Mouse (Mus musculus): ENCODE data around the gene Zbtb8b. TPM values are rescaled to one million over a fixed set of nuclear protein-coding genes. Genes with fewer than 3 reads are reported as not detected.
A peak's percentile ranks its signal among the peaks of the same experiment; 100 is the strongest.
"Not testable (repeated sequence)": the region's sequence is repeated elsewhere in the genome, so short reads cannot be mapped to it uniquely, and the experiment has no call there.

The Zbtb8b gene
- total RNA-seq (2022): not detected

DNA sequence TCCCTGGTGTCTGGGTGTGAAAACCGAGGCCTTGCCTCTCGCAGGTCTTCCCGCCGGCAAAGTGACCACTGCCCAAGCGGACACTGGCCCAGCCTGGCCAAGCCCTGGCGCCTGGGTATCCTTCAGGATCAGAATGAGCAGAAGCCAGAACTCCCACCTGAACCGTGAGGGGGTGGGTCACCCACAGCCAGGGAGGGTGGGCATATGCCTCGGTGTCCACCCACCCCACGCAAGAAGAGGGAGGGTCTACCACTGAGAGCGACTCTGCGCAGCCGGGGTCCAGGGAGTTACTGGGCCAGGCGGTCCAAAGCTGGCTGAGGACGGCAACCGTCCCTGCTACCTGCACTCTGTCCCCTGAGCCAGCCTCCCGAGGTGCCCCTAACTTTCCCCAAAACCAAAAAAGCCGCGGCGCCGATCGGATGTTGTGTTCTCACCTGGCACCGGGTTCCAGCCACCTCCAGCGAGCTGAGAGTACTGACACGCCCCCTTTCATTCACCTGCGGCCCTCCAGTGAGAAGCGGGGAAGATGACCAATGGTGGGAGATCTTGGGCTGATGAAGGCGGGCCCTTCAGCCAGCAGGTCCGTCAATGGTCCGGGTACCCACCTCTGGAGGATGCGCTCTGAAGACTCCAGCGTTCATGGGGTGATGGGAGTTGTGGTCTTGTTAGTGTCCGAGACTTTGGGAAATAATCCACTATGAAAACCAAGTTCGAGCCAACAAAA is at the start of gene Zbtb8b:
Zbtb8b (minus strand) TSS at position 514 of the 724 bp plus-strand sequence.
- DNase-seq (ENCODE audit: low spot score in 2 of 2): no peak

DNA sequence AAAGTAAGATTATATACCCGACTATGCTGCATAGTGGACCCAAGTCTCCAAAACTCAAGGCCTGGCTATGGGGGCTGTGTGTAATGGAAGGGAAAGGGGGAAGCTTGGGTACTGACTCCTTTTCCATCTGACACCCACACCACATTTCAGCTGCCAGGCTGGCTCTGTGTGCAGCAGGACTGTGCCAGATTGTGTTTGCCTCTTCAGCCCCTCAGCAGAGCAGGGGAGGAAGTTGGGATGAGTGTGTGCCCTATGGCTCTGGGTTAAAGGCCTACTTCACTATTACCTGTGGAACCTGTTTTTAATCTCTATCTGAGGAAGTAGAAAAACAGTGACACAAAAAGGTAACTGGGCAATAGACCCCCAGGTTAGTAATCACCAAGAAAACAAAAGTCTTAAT is 40.4 kb upstream of the Zbtb8b start:
- DNase-seq (ENCODE audit: low spot score in 2 of 2): no peak

GRCm38 (mm10) chr4:129479863-129480262 is 39.2 kb upstream of the Zbtb8b start:
- no peak for DNase-seq (ENCODE audit: low spot score in 2 of 2)

DNA sequence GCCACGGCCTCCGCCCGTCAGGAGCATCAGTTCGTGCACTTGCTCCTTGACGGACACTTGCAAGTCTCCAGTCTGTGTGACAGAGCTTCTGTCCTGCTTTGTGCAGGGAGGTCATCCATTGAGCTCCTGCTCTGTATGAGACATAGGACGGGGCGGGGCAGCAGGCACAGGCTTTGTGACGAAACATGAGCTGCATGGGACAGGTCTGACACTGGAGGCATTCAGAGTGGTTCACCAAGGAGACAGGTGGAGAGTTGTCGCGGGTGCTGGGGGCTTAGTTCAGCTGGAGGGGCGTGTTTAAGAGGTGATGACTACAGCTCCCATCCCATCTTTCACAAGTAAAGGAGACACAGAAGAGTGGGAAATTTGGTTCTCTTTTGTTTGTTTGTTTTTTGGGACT is 35.4 kb upstream of the Zbtb8b start:
- DNase-seq (ENCODE audit: low spot score in 2 of 2): no peak

GRCm38 (mm10) chr4:129464286-129464815 is 23.7 kb upstream of the Zbtb8b start:
- DNase-seq (ENCODE audit: low spot score in 2 of 2): no peak

GRCm38 (mm10) chr4:129463097-129464059 is 22.7 kb upstream of the Zbtb8b start:
- no peak for DNase-seq (ENCODE audit: low spot score in 2 of 2)

DNA sequence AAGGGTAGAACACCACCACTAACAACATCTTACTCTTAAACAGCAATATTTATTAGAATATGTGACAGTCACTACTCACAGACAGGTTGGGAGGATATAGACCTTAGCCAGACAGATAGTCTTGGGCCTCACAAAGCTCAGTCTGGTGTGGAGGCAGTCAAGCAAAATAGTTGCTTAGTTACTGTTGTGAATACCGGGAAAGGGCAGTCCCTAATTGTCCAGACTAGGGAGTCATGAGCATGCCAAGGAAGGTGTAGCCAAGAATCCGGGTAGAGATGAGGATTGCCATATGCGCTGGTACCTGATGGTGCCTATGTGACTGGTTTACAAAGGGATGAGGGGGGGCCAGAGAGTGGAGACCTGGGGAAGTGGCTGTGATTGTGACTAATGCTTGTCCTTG is 21.5 kb upstream of the Zbtb8b start:
- no peak for DNase-seq (ENCODE audit: low spot score in 2 of 2)

DNA sequence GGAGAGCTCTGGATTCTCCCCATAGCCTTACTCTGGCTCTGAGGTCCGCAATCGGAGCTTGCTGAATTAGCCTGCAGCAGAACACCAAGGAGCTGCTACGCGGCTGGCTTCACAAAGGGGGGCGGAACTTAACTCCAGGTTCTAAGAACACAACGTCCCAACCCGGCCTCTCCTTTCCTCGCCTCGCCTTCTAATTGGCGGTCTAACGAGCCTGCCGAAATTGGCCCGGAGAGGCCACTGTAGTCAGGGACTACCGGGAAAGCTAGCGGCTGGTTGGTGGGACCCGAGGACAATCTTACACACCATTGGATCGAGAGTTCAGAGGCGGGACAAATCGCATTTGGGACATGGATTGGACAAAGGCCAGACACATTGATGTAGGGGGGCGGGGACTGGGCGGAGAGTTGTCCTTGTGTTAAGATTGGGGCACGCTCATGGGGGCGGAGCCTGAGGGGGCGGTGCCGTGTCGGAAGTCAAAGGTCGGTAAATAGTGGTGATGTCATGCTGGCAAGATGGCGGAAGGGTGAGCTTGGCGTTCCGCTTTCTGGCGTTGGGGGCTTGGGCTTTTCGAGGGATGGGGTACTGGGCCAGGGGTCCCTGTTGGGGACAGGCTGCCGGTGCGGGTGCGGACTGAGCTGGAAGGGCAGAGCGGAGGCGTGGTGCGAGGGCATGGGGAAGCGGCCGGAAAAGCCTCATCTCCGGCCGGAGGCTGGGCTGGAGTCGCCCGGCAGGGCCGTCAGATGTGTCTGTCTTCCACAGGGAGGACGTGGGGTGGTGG is 20.7 kb upstream of the Zbtb8b start, which contains the start of gene Bsdc1:
Bsdc1 (plus strand) TSS at position 399 of the 778 bp plus-strand sequence.
- DNase-seq (ENCODE audit: low spot score in 2 of 2): peak; percentile 100

GRCm38 (mm10) chr4:129460827-129461182 is 20.2 kb upstream of the Zbtb8b start:
- DNase-seq (ENCODE audit: low spot score in 2 of 2): no peak

GRCm38 (mm10) chr4:129459726-129460125 is 19.1 kb upstream of the Zbtb8b start:
- DNase-seq (ENCODE audit: low spot score in 2 of 2): no peak

- not testable (repeated sequence) for DNase-seq (ENCODE audit: low spot score in 2 of 2)
Measured at GRCm38 (mm10) chr4:129457311-129457710, 16.7 kb upstream of the Zbtb8b start.

DNA sequence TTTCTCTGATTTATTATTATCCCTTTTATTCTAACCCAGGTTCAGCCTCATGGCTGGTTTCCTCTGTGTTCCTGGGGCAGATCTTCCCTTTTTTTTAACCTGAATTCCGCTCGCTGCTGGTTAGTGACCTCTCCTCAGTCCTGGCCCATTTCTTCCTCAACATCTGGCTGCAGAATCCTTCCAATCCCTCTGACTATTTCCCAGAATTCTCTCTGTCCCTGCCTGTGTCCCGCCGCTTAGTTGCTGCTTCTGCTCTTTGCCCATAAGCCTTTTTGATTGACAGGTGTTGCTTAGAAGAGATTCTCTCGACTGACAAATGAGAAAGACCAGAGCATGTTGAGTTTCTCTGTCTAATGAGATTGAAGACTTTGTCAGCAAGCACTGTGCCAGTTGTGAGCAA is 15.5 kb upstream of the Zbtb8b start:
- DNase-seq (ENCODE audit: low spot score in 2 of 2): no peak

DNA sequence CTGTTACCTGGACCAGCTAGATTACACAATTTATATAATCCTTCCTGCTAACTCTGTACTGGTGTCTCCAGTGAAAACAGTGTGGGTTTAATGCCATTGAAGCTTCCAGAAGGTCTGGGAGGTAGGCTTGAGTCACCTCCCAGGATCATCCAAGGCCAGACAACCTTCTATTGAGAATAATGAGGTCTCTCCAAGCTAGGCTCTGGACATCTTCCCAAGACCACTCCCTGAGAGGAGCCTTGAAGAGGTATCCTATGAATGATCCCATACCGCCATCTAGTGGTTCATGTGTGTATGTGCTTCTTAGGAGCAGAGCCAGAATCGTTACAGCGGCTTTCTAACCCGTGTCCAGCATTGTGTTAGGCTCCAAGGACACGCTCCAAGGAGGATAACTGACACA is 14.6 kb upstream of the Zbtb8b start:
- DNase-seq (ENCODE audit: low spot score in 2 of 2): peak; percentile 35 to 45

DNA sequence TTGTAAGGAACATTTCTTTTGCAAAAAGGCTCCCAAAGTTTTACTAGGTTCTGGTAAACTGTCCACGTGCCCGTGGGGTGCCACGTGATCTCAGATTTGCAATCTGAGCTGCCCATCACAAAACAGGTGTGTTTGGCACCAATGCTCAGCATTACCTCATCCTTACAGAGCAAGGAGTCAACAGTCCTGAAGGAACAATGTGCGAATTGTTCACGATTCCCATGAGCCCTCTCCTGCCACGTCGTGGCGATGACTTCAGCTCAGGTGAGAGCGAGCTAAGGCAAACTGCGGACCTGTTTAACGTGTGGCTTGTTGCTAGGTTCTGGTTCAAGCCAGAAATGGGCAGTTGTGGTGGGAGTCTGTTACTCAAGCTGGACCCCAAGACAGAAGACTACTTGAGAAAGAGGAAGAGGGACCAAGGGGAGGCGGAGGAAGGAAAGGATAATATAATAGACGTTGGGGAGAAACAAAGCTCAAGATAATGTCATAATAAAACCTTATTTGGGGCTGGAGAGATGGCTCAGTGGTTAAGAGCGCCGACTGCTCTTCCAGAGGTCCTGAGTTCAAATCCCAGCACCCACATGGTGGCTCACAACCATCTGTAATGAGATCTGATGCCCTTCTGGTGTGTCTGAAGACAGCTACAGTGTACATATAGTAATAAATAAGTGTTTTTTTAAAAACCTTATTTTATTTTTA is 11.0 kb upstream of the Zbtb8b start:
- no peak for DNase-seq (ENCODE audit: low spot score in 2 of 2)

DNA sequence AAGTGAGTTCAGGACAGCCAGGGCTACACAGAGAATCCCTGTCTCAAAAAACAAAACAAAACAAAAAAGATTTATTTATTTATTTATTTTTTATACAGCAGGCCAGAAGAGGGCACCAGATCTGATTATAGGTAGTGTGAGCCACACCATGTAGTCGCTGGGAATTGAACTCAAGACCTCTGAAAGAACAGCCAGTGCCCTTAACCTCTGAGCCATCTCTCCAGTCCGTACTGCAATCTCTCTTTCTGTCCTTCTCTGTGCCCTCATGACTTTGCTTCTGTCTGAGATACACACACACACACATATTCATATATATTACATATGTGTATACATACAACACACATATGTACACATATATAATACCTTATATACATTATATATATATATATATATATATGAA is 10.2 kb upstream of the Zbtb8b start:
- no peak for DNase-seq (ENCODE audit: low spot score in 2 of 2)

GRCm38 (mm10) chr4:129448713-129449112 is 8.1 kb upstream of the Zbtb8b start:
- DNase-seq (ENCODE audit: low spot score in 2 of 2): no peak

GRCm38 (mm10) chr4:129447778-129448563 is 7.3 kb upstream of the Zbtb8b start:
- DNase-seq (ENCODE audit: low spot score in 2 of 2): no peak

GRCm38 (mm10) chr4:129447360-129447759 is 6.7 kb upstream of the Zbtb8b start:
- no peak for DNase-seq (ENCODE audit: low spot score in 2 of 2)

DNA sequence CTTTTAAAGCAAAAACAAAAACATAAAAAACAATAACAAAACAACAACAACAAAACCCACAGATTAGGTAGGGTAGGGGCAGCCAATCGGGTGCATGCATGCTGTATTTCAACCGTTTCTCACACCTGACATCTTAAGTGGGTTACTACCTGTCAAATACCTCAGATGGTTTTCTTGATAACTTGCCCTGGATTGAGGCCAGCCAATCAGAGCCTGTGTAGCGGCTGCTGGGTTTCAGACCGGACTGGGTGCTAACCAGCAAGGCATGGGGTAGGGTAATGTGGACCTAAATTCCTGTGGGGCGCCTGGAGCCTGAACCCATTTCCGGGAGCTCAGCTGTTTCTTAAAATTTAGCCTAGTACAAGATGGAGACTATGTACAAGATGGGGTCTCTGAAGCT is 492 bp upstream of the Zbtb8b start:
- no peak for DNase-seq (ENCODE audit: low spot score in 2 of 2)

- DNase-seq (ENCODE audit: low spot score in 2 of 2): no peak
Measured at GRCm38 (mm10) chr4:129418321-129418720, 22.3 kb downstream of the Zbtb8b start.
